Mouse (Mus musculus) adrenal gland, postnatal 0 days (tissue): Measurements from ENCODE around the gene Rfpl4b. TPM values are rescaled to one million over a fixed set of nuclear protein-coding genes. Genes with fewer than 3 reads are reported as not detected.

Experiments
- polyA plus RNA-seq: library from polyadenylated mRNA; unstranded; fragments of >200 nt; fragmentation: Nextera tagmentation; extraction: Ambion mirVana; gene quantifications from 2 replicates; pipeline ENCODE4 v1.2.1, GENCODE M21; 2015

Rfpl4b gene
- polyA plus RNA-seq, result not detected in 2 replicates

GRCm38 (mm10) chr10:38821679-38822078 lies at the start of gene Rfpl4b:
Rfpl4b (minus strand) TSS chr10:38821779.

Other genes with a start within 250 kb of the Rfpl4b start
- gene Lama4, start 143.7 kb upstream of the Rfpl4b start, polyA plus RNA-seq, result 32.3 and 40.4 TPM in 2 replicates